Mouse (Mus musculus): ENCODE measurements around the gene Snapc5.
"Not testable (repeated sequence)": the region's sequence is repeated elsewhere in the genome, so short reads cannot be mapped to it uniquely, and the experiment has no call there.

Snapc5 gene

GRCm38 (mm10) chr9:64178974-64179646 is at the start of gene Snapc5:
Gene Snapc5, plus strand, starts transcription at chr9:64179274.
- DNase-seq (ENCODE audit: low read depth, low spot score), result peak; percentile 97

- DNase-seq (ENCODE audit: low read depth, low spot score), result no peak
Measured at GRCm38 (mm10) chr9:64131623-64132022, 47.5 kb upstream of the Snapc5 start.

- peak; percentile 50 for DNase-seq (ENCODE audit: low read depth, low spot score)
Measured at GRCm38 (mm10) chr9:64138896-64139295, 40.2 kb upstream of the Snapc5 start.

GRCm38 (mm10) chr9:64139879-64140278 is 39.2 kb upstream of the Snapc5 start:
- no peak for DNase-seq (ENCODE audit: low read depth, low spot score)

GRCm38 (mm10) chr9:64156641-64157040 is 22.4 kb upstream of the Snapc5 start:
- no peak for DNase-seq (ENCODE audit: low read depth, low spot score)

- DNase-seq (ENCODE audit: low read depth, low spot score), result no peak
Measured at GRCm38 (mm10) chr9:64160471-64160870, 18.6 kb upstream of the Snapc5 start.

GRCm38 (mm10) chr9:64169967-64170366 is 9.1 kb upstream of the Snapc5 start:
- not testable (repeated sequence) for DNase-seq (ENCODE audit: low read depth, low spot score)

- DNase-seq (ENCODE audit: low read depth, low spot score), result no peak
Measured at GRCm38 (mm10) chr9:64172145-64172815, 6.8 kb upstream of the Snapc5 start.

GRCm38 (mm10) chr9:64172816-64173665 is 6.0 kb upstream of the Snapc5 start, which contains the start of the genes Zwilch and Rpl4:
Gene Zwilch, minus strand, starts transcription at chr9:64173104.
Gene Rpl4, plus strand, starts transcription at chr9:64173375.
- DNase-seq (ENCODE audit: low read depth, low spot score), result peak; percentile 91

- no peak for DNase-seq (ENCODE audit: low read depth, low spot score)
Measured at GRCm38 (mm10) chr9:64173666-64174220, 5.3 kb upstream of the Snapc5 start.

GRCm38 (mm10) chr9:64174341-64174740 is 4.7 kb upstream of the Snapc5 start:
- no peak for DNase-seq (ENCODE audit: low read depth, low spot score)

- no peak for DNase-seq (ENCODE audit: low read depth, low spot score)
Measured at GRCm38 (mm10) chr9:64174766-64175165, 4.3 kb upstream of the Snapc5 start.

GRCm38 (mm10) chr9:64175378-64175777 is 3.7 kb upstream of the Snapc5 start:
- no peak for DNase-seq (ENCODE audit: low read depth, low spot score)

GRCm38 (mm10) chr9:64178610-64178973 is 482 bp upstream of the Snapc5 start:
- DNase-seq (ENCODE audit: low read depth, low spot score), result peak; percentile 61

- DNase-seq (ENCODE audit: low read depth, low spot score), result not testable (repeated sequence)
Measured at GRCm38 (mm10) chr9:64183295-64183694, 4.2 kb downstream of the Snapc5 start.

- DNase-seq (ENCODE audit: low read depth, low spot score), result no peak
Measured at GRCm38 (mm10) chr9:64184166-64184840, 5.2 kb downstream of the Snapc5 start.

- DNase-seq (ENCODE audit: low read depth, low spot score), result no peak
Measured at GRCm38 (mm10) chr9:64193879-64194278, 14.8 kb downstream of the Snapc5 start.

- DNase-seq (ENCODE audit: low read depth, low spot score), result no peak
Measured at GRCm38 (mm10) chr9:64195554-64195953, 16.5 kb downstream of the Snapc5 start.

GRCm38 (mm10) chr9:64197524-64197923 is 18.4 kb downstream of the Snapc5 start:
- DNase-seq (ENCODE audit: low read depth, low spot score), result no peak

GRCm38 (mm10) chr9:64198068-64198762 is 19.1 kb downstream of the Snapc5 start:
- DNase-seq (ENCODE audit: low read depth, low spot score), result no peak

Measured in mesoderm, embryonic 11.5 days (tissue).